Mouse (Mus musculus) megakaryocyte, embryonic 14.5 days (primary cell): Measurements from ENCODE around the gene Zbtb20. TPM values are rescaled to one million over a fixed set of nuclear protein-coding genes. Genes with fewer than 3 reads are reported as not detected.

Source experiments
- H3K27me3 ChIP-seq: replicated peaks from 2 replicates; pipeline ENCODE3; 2012; ENCODE audit warnings: inconsistent platforms
- H3K36me3 ChIP-seq: replicated peaks from 2 replicates; pipeline ENCODE3; 2012; ENCODE audit warnings: low read length, inconsistent platforms, mixed read lengths
- H3K4me1 ChIP-seq: 2 replicates; pipeline ENCODE4 v1.6.1; 2012; ENCODE audit warnings: inconsistent platforms
- H3K4me3 ChIP-seq: replicated peaks from 2 replicates; pipeline ENCODE3; 2012; ENCODE audit warnings: moderate library complexity, mild to moderate bottlenecking, inconsistent platforms
- H3K9me3 ChIP-seq: 2 replicates; pipeline ENCODE4 v1.6.1; 2012; ENCODE audit warnings: inconsistent platforms
- FLI1 ChIP-seq: IDR thresholded peaks from 2 replicates; pipeline ENCODE4 v1.6.1; 2012; ENCODE audit warnings: low read length, inconsistent platforms, mixed read lengths
- GATA1 ChIP-seq: IDR thresholded peaks from 3 replicates; pipeline ENCODE4 v1.6.1; 2012; ENCODE audit warnings: mixed read lengths, low read length, inconsistent platforms, borderline replicate concordance
- polyA plus RNA-seq: library from polyadenylated mRNA; stranded (reverse); fragments of >175 nt; gene quantifications from 2 replicates; pipeline ENCODE4 v1.2.3, GENCODE M21; 2012; ENCODE audit warnings: low replicate concordance; ENCODE audit not compliant: insufficient read depth

Zbtb20 gene
- polyA plus RNA-seq, 1 experiment = 2.4 TPM

DNA sequence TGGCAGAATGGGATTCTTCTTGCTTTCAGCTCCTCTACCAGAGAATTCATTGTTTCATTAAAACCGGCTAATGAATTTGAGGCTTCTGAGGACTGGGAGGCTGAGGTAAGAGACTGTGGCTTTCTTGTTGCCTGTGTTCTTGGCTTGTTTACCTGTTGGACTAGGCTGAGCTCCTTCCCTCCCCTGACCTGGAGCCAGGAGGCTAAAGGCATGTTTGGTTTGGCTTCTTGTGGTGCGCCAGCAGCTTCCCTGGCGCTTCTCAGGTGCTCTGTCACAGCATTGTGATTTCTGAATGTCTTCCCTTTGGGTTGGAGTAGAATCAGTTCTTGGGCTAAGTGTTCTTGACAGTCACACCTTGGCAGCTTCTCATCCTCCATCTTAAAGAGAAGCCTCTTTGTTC is 171.0 kb downstream of the Zbtb20 start:
- H3K36me3 ChIP-seq = no peaks in the 10 kb centered on the region
- H3K9me3 ChIP-seq = 0 out of 2 replicates have a peak, but pooled peaks cover 3% of the 10 kb centered on the region
- TF ChIP-seq GATA1 (no peak), FLI1 (no peak)
- H3K4me1 ChIP-seq = no peaks in the 10 kb centered on the region
- H3K27me3 ChIP-seq = no peaks in the 10 kb centered on the region
- no peak overlapping the region for H3K4me3 ChIP-seq

DNA sequence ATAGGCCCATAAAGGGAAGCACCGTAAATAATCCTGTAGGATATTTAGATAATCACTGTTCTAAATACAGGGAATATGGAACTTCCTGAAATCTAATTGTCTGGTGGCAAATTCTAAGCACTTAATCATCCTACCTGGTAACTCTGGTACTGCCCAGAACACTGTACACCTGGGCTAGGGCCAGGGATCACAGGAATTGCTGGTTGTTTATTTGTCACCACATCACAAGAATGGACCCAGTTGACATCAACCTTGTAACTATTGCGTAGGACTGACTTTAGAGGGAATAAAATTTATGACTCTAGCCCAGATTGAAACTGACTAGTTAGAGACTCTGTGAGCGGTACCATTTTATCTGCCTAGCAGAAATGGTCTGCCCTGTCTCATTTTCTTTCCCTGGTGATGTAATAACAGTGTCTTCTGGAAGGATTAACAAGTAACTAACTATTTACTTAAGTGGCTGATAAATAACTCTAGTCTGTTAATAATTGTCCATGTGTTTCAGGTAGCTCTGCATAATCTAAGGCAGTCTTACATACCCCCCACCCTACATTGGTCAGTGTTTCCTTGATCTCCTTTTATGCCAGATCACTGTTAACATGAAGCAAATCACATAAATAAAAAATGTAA is 194.1 kb downstream of the Zbtb20 start:
- Histone ChIP-seq H3K4me1 (no peaks in the 10 kb centered on the region), H3K27me3 (no peaks in the 10 kb centered on the region), H3K4me3 (no peak overlapping the region), H3K36me3 (no peaks in the 10 kb centered on the region), H3K9me3 (no peaks in the 10 kb centered on the region)
- TF ChIP-seq GATA1 (no peak), FLI1 (no peak)

DNA sequence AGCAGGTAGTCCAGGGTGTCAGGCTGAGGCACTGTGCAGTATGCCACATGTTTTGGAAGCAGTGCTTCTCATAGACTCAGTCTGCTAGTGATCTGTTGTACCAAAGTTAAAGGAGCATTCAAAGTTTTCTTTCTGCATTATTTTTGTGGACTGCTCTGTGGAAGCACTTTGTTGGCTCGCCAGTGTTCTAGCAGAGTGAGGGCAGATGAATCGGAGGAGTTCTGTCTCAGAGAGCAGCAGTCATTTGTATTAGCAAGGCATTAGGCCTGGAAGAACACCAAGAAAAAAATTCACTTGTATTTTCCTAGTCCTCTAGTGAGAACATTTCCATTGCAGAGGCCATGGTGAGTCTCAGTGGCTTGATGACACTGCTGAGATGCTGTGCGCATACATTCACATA is 196.2 kb downstream of the Zbtb20 start:
- TF ChIP-seq FLI1 = no peak
- TF ChIP-seq GATA1 = no peak
- Histone ChIP-seq H3K4me1 (no peaks in the 10 kb centered on the region), H3K36me3 (no peaks in the 10 kb centered on the region), H3K27me3 (no peaks in the 10 kb centered on the region), H3K4me3 (no peak overlapping the region), H3K9me3 (0 out of 2 replicates have a peak, but pooled peaks cover under 1% of the 10 kb centered on the region)

DNA sequence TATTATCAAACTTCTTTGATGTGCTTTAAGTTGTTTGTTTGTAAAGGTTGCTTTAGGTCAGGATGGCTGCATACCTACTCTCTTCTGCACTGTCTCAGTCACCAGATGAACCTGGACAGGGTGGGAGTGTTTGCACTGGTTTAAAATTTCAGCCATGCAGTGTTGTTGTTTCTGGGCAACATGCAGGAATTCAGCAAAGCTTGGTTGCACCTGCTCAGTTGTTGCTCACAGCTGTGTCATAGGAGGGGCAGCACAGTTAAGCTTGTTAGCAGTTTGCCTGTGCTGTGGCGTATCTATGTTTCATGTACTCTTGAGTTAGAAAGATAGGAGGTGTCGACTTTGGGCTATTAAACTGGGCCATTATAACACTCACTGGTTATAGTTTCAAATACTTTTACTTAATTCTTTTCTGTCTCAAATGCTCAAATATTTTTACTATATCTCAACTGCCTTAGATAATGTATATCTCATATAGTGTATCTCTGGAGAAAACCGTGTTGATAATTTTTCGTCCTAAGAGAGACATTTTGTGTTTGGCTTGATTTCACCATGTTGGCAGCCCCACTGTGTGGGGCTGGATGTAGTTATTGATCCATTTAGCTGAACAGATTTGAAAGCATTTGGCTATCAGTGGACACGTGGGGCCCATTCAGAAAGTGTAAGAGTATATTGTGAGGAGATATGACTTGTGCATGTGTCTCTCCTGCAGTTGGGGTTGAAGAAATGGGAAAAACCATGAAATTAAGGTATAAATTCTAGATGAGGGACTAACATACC is 197.3 kb downstream of the Zbtb20 start:
- Histone ChIP-seq H3K4me3 (no peak overlapping the region), H3K9me3 (0 out of 2 replicates have a peak, but pooled peaks cover 3% of the 10 kb centered on the region), H3K27me3 (no peaks in the 10 kb centered on the region), H3K4me1 (no peaks in the 10 kb centered on the region), H3K36me3 (no peaks in the 10 kb centered on the region)
- TF ChIP-seq FLI1 (no peak), GATA1 (no peak)

DNA sequence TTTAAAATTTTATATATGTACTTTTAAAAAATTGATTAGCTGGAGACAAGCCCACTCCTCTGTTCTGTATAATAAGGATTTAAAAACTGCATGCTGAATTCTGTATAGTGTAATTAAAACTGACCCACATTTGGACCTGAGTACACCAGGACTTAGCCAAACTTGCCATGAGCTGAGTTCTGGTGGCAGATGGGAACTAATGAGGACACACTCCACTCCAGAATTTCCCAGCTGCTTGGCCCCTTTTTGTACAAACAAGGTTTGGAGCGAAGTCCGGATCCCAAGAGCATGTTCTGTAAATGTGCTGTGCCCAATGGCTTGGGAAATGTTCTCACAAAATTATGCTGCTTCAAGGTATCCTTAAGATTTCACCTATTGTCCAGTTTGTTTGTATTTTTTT is 204.7 kb downstream of the Zbtb20 start:
- Histone ChIP-seq H3K4me1 (peaks cover 7% of the 10 kb centered on the region; the same call in 1 of the 2 replicates), H3K9me3 (0 out of 2 replicates have a peak, but pooled peaks cover 6% of the 10 kb centered on the region), H3K4me3 (no peak overlapping the region), H3K36me3 (no peaks in the 10 kb centered on the region), H3K27me3 (no peaks in the 10 kb centered on the region)
- TF ChIP-seq FLI1 = no peak
- no peak for TF ChIP-seq GATA1

DNA sequence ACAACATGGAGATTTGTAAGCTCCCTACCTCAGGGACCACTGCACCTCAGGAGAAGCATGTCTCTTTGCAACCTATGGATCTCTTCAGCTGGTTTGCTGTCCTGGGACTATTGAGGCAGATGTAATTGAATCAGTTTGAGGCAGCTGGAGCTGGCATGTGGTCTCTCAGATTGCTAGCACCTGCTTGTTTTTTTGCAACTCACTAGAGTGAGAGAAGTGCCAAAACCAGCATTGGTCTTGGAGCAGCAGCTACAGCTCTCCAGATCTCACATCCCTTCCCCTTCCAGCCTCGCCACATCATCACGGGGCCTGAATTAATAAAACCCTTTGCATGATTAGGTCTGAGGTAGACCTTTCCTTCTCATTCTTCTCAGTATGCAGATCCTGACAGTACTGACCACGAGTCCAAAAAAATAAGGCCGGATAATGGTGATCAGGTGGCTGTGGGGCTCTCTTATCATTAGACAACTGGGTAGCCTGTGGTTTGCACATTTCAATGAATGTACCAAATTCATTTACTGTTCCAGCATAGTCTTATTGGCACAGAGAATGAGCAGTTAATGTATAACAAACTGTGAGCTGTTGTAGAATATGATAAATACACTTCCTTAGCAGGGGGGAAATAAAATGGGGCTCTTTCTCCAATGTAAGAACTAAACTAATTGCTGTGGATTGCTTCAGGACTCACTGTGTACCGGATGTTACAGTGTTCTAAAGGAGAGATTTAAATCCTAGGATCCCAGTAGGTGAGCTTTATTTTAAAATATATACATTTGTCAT is 205.4 kb downstream of the Zbtb20 start:
- Histone ChIP-seq H3K9me3 (0 out of 2 replicates have a peak, but pooled peaks cover 6% of the 10 kb centered on the region), H3K4me3 (no peak overlapping the region), H3K27me3 (no peaks in the 10 kb centered on the region), H3K4me1 (peaks cover 7% of the 10 kb centered on the region; the same call in 1 of the 2 replicates), H3K36me3 (no peaks in the 10 kb centered on the region)
- TF ChIP-seq GATA1 = no peak

DNA sequence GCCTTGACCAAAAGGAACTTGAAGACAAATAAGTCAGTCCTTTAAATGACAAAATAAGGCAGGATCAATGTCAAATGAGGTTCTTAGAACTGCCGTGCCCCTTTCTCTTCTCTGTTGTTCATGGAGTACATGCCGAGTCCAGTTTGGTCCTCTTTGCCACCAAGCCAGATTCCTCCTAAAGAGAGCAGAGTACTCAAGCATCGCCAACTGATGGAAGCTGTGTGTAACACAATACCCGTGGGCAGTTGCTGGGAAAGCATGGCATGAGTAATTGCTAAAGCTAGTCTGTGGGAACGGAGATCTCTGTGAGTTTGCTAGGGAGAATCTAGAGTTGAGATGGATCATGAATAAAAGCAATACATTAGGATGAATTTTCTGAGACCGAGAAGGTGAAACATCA is 206.3 kb downstream of the Zbtb20 start:
- Histone ChIP-seq H3K36me3 (no peaks in the 10 kb centered on the region), H3K4me3 (no peak overlapping the region), H3K27me3 (no peaks in the 10 kb centered on the region), H3K9me3 (0 out of 2 replicates have a peak, but pooled peaks cover 4% of the 10 kb centered on the region), H3K4me1 (peaks cover 7% of the 10 kb centered on the region; the same call in 1 of the 2 replicates)
- TF ChIP-seq GATA1 = no peak

DNA sequence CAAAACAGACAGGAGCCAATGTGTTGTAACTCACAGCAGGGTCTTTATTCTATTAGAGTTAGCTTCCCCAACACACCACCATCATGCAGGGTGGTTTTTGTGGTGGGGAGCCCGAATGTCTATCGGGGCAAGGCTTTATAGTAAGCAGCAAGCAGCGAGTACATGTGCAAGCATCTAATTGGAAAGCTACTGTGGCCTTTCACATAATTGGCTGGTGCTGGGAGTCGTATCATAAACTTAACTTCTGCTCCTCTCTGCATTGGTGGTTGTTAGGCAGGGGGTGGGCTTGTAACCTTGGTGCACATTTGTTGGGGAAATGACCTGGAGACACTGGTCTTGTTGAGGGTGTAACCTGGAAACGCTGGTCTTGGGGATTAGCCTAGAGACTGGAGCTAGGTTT is 207.1 kb downstream of the Zbtb20 start:
- Histone ChIP-seq H3K4me3 (no peak overlapping the region), H3K27me3 (no peaks in the 10 kb centered on the region), H3K4me1 (peaks cover 7% of the 10 kb centered on the region; the same call in 1 of the 2 replicates), H3K9me3 (0 out of 2 replicates have a peak, but pooled peaks cover 3% of the 10 kb centered on the region), H3K36me3 (no peaks in the 10 kb centered on the region)
- TF ChIP-seq GATA1 (no peak), FLI1 (no peak)

DNA sequence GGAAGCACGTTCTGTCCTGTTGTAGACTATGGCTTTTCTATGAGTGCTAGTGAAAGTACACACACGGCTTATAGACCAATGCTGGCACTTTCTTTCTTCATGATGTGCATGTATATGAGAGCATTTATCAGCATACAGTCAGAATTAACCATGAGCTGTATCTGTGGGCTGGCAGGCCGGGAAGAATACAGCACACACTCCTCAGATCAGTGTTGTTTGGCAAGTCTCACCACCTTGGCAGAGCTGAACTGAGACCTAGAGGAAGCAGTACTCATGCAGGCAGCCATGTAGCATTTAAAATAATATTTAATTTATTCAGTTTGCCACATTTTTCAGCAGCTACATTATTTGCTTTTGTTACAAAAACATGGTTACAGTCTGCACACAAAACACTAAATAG is 214.5 kb downstream of the Zbtb20 start:
- H3K4me3 ChIP-seq = no peak overlapping the region
- TF ChIP-seq FLI1 (no peak), GATA1 (no peak)
- no peaks in the 10 kb centered on the region for H3K36me3 ChIP-seq
- H3K9me3 ChIP-seq = no peaks in the 10 kb centered on the region
- no peaks in the 10 kb centered on the region for H3K4me1 ChIP-seq
- no peaks in the 10 kb centered on the region for H3K27me3 ChIP-seq
